Mouse (Mus musculus) spleen, adult 2 months (tissue): ENCODE measurements around the gene Tmem151b.

Experiments used
- CTCF ChIP-seq: fragments of 200-500 bp; IDR thresholded peaks from 2 replicates; pipeline ENCODE4 v1.5.1; 2011; ENCODE audit warnings: mild to moderate bottlenecking, inconsistent platforms; ENCODE audit not compliant: insufficient read depth, insufficient read length, insufficient replicate concordance; ENCODE audit errors: extremely low read depth
- POLR2A ChIP-seq: fragments of 200-500 bp; IDR thresholded peaks from 2 replicates; pipeline ENCODE4 v1.6.1; 2011; ENCODE audit warnings: low read depth, low read length, inconsistent platforms

GRCm38 (mm10) chr17:45542129-45542528 lies 7.3 kb downstream of the Tmem151b start:
- TF ChIP-seq CTCF (no peak), POLR2A (no peak)
